Mouse (Mus musculus) macrophage (primary cell): ENCODE data around the gene Ankrd12. TPM values are rescaled to one million over a fixed set of nuclear protein-coding genes. Genes with fewer than 3 reads are reported as not detected.
A peak's percentile ranks its signal among the peaks of the same experiment; 100 is the strongest.
"Not testable (repeated sequence)": the region's sequence is repeated elsewhere in the genome, so short reads cannot be mapped to it uniquely, and the experiment has no call there.

Experiments
- H3K27ac ChIP-seq: fragments of 350-480 bp; formaldehyde crosslinking; 2 replicates; pipeline ENCODE4 v1.9.0; 2021
- H3K36me3 ChIP-seq: fragments of 350-480 bp; formaldehyde crosslinking; 2 replicates; pipeline ENCODE4 v1.9.0; 2021; ENCODE audit errors: inconsistent target
- H3K4me3 ChIP-seq: fragments of 350-480 bp; formaldehyde crosslinking; 2 replicates; pipeline ENCODE4 v1.9.0; 2021; ENCODE audit errors: inconsistent target
- H3K79me2 ChIP-seq: fragments of 350-480 bp; formaldehyde crosslinking; 2 replicates; pipeline ENCODE4 v1.9.0; 2021; ENCODE audit errors: inconsistent target
- WGBS: methylation state at CpG from one replicate; pipeline ENCODE4 v1.1.7; 2026; ENCODE audit warnings: inconsistent platforms; ENCODE audit not compliant: missing documents; 5-methylcytosine and 5-hydroxymethylcytosine counted together
- polyA plus RNA-seq: library from polyadenylated mRNA; stranded (reverse); fragments of 250-400 nt; gene quantifications from 3 replicates; pipeline ENCODE4 v1.2.4, GENCODE M21; 2018; ENCODE audit warnings: inconsistent platforms

The Ankrd12 gene
- polyA plus RNA-seq, 1 experiment from 2014 or later: 74.7 TPM

- not testable (repeated sequence) for H3K79me2 ChIP-seq, H3K27ac ChIP-seq, H3K4me3 ChIP-seq
- peaks cover 72% of the 10 kb centered on the region for H3K36me3 ChIP-seq
Observed at GRCm38 (mm10) chr17:65976720-65977119, 100.2 kb downstream of the Ankrd12 start.

- Histone ChIP-seq H3K27ac (no peak overlapping the region), H3K4me3 (no peak overlapping the region), H3K36me3 (peaks cover 15% of the 10 kb centered on the region; the same call in 1 of the 2 replicates), H3K79me2 (no peaks in the 10 kb centered on the region)
- WGBS: 92% methylated on average over 11 of the region's 11 CpGs
Observed at GRCm38 (mm10) chr17:65967751-65968150, 109.1 kb downstream of the Ankrd12 start.

GRCm38 (mm10) chr17:65962263-65962662 lies 114.6 kb downstream of the Ankrd12 start:
- WGBS: 96% methylated on average over 2 of the region's 2 CpGs
- H3K27ac ChIP-seq: no peak overlapping the region

GRCm38 (mm10) chr17:65961606-65962136 lies 115.2 kb downstream of the Ankrd12 start:
- WGBS: 93% methylated on average over 2 of the region's 2 CpGs
- Histone ChIP-seq H3K27ac (no peak overlapping the region), H3K79me2 (no peaks in the 10 kb centered on the region), H3K4me3 (no peak overlapping the region), H3K36me3 (no peaks in the 10 kb centered on the region)

More at GRCm38 (mm10) chr17:65962263-65962662, 114.6 kb downstream of the Ankrd12 start:
- Histone ChIP-seq H3K4me3 (no peak overlapping the region), H3K79me2 (no peaks in the 10 kb centered on the region), H3K36me3 (0 out of 2 replicates have a peak, but pooled peaks cover 2% of the 10 kb centered on the region)

- no peaks in the 10 kb centered on the region for H3K79me2 ChIP-seq
- H3K4me3 ChIP-seq: no peak overlapping the region
- 90% methylated on average over 3 of the region's 3 CpGs for WGBS
- H3K27ac ChIP-seq: no peak overlapping the region
- no peaks in the 10 kb centered on the region for H3K36me3 ChIP-seq
Observed at GRCm38 (mm10) chr17:65959011-65959410, 117.9 kb downstream of the Ankrd12 start.

- Histone ChIP-seq H3K79me2 (no peaks in the 10 kb centered on the region), H3K27ac (no peak overlapping the region), H3K4me3 (no peak overlapping the region), H3K36me3 (no peaks in the 10 kb centered on the region)
- 100% methylated on average over 1 of the region's 1 CpGs for WGBS
Observed at GRCm38 (mm10) chr17:65958366-65958765, 118.5 kb downstream of the Ankrd12 start.

GRCm38 (mm10) chr17:65957782-65958325 lies 119.0 kb downstream of the Ankrd12 start:
- Histone ChIP-seq H3K4me3 (no peak overlapping the region), H3K27ac (no peak overlapping the region), H3K36me3 (no peaks in the 10 kb centered on the region), H3K79me2 (no peaks in the 10 kb centered on the region)
- WGBS: 92% methylated on average over 8 of the region's 8 CpGs

GRCm38 (mm10) chr17:65956993-65957781 lies 119.7 kb downstream of the Ankrd12 start:
- no peaks in the 10 kb centered on the region for H3K79me2 ChIP-seq
- H3K27ac ChIP-seq: no peak overlapping the region
- WGBS: 57% methylated on average over 13 of the region's 14 CpGs
- H3K4me3 ChIP-seq: no peak overlapping the region
- no peaks in the 10 kb centered on the region for H3K36me3 ChIP-seq

GRCm38 (mm10) chr17:65956140-65956539 lies 120.7 kb downstream of the Ankrd12 start:
- H3K4me3 ChIP-seq: no peak overlapping the region
- 93% methylated on average over 3 of the region's 3 CpGs for WGBS
- H3K36me3 ChIP-seq: no peaks in the 10 kb centered on the region
- H3K79me2 ChIP-seq: no peaks in the 10 kb centered on the region
- H3K27ac ChIP-seq: no peak overlapping the region

- no peaks in the 10 kb centered on the region for H3K36me3 ChIP-seq
- no peak overlapping the region for H3K27ac ChIP-seq
- WGBS: 83% methylated on average over 4 of the region's 4 CpGs
- H3K79me2 ChIP-seq: no peaks in the 10 kb centered on the region
- H3K4me3 ChIP-seq: no peak overlapping the region
Observed at GRCm38 (mm10) chr17:65953959-65954358, 122.9 kb downstream of the Ankrd12 start.

- H3K4me3 ChIP-seq: no peak overlapping the region
- 88% methylated on average over 5 of the region's 5 CpGs for WGBS
- H3K36me3 ChIP-seq: no peaks in the 10 kb centered on the region
- H3K27ac ChIP-seq: no peak overlapping the region
- no peaks in the 10 kb centered on the region for H3K79me2 ChIP-seq
Observed at GRCm38 (mm10) chr17:65952083-65952482, 124.8 kb downstream of the Ankrd12 start.

- Histone ChIP-seq H3K4me3 (peak within 1 kb of the TSS; percentile 60), H3K79me2 (no peaks in the 10 kb centered on the region), H3K36me3 (no peaks in the 10 kb centered on the region), H3K27ac (no peak within 1 kb of the TSS)
- WGBS: under 1% methylated on average over 72 of the region's 87 CpGs
Observed at GRCm38 (mm10) chr17:65950622-65951404, 126.1 kb downstream of the Ankrd12 start, which contains the start of gene Twsg1. Twsg1 (minus strand) TSS chr17:65951226.

- no peaks in the 10 kb centered on the region for H3K79me2 ChIP-seq
- WGBS: 38% methylated on average over 7 of the region's 7 CpGs
- no peak overlapping the region for H3K27ac ChIP-seq
Observed at GRCm38 (mm10) chr17:65950183-65950582, 126.7 kb downstream of the Ankrd12 start.

GRCm38 (mm10) chr17:65947307-65947706 lies 129.6 kb downstream of the Ankrd12 start:
- H3K79me2 ChIP-seq: no peaks in the 10 kb centered on the region
- 96% methylated on average over 6 of the region's 8 CpGs for WGBS

More at GRCm38 (mm10) chr17:65950183-65950582, 126.7 kb downstream of the Ankrd12 start:
- Histone ChIP-seq H3K4me3 (peak overlapping the region; percentile 60), H3K36me3 (no peaks in the 10 kb centered on the region)

More at GRCm38 (mm10) chr17:65947307-65947706, 129.6 kb downstream of the Ankrd12 start:
- no peak overlapping the region for H3K4me3 ChIP-seq
- no peak overlapping the region for H3K27ac ChIP-seq
- H3K36me3 ChIP-seq: no peaks in the 10 kb centered on the region
